Mouse (Mus musculus) forebrain, embryonic 15.5 days (tissue): Measurements from ENCODE around the gene Elovl4. TPM values are rescaled to one million over a fixed set of nuclear protein-coding genes. Genes with fewer than 3 reads are reported as not detected.

Source experiments
- ATAC-seq: fragments of 200-750 bp; cut with Nextera tagmentation; replicated peaks from 2 replicates; pipeline ENCODE4 v1.8.0; 2017; ENCODE audit warnings: mild to moderate bottlenecking, moderate TSS enrichment, moderate library complexity
- H3K27ac ChIP-seq: fragments of 300-500 bp; sonication (generic); replicated peaks from 2 replicates; pipeline ENCODE4 v1.5.1; 2015; ENCODE audit warnings: mild to moderate bottlenecking, inconsistent platforms
- H3K27me3 ChIP-seq: fragments of 300-500 bp; sonication (generic); 2 replicates; pipeline ENCODE4 v1.6.1; 2015; ENCODE audit warnings: inconsistent platforms
- H3K36me3 ChIP-seq: fragments of 300-500 bp; sonication (generic); 2 replicates; pipeline ENCODE4 v1.6.1; 2015; ENCODE audit warnings: mild to moderate bottlenecking, inconsistent platforms
- H3K4me1 ChIP-seq: fragments of 300-500 bp; sonication (generic); 2 replicates; pipeline ENCODE4 v1.6.1; 2015; ENCODE audit warnings: inconsistent platforms
- H3K4me2 ChIP-seq: fragments of 300-500 bp; sonication (generic); replicated peaks from 2 replicates; pipeline ENCODE4 v1.6.1; 2015; ENCODE audit warnings: mild to moderate bottlenecking, inconsistent platforms
- H3K4me3 ChIP-seq: fragments of 300-500 bp; sonication (generic); 2 replicates; pipeline ENCODE4 v1.5.1; 2015; ENCODE audit warnings: mild to moderate bottlenecking, inconsistent platforms
- H3K9ac ChIP-seq: fragments of 300-500 bp; sonication (generic); replicated peaks from 2 replicates; pipeline ENCODE4 v1.6.1; 2015; ENCODE audit warnings: mild to moderate bottlenecking, inconsistent platforms
- H3K9me3 ChIP-seq: fragments of 300-500 bp; sonication (generic); 2 replicates; pipeline ENCODE4 v1.6.1; 2016; ENCODE audit warnings: inconsistent platforms
- WGBS: fragments of 180-500 bp; shearing (Covaris S2); methylation state at CpG from one replicate; pipeline ENCODE4 v1.1.7; 2015; ENCODE audit warnings: mixed read lengths; 5-methylcytosine and 5-hydroxymethylcytosine counted together
- polyA plus RNA-seq: library from polyadenylated mRNA; unstranded; fragments of >200 nt; fragmentation: Nextera tagmentation; extraction: Ambion mirVana; gene quantifications from 2 replicates; pipeline ENCODE4 v1.2.1, GENCODE M21; 2015

The Elovl4 gene
- 66.1 and 72.0 TPM in 2 replicates for polyA plus RNA-seq

DNA sequence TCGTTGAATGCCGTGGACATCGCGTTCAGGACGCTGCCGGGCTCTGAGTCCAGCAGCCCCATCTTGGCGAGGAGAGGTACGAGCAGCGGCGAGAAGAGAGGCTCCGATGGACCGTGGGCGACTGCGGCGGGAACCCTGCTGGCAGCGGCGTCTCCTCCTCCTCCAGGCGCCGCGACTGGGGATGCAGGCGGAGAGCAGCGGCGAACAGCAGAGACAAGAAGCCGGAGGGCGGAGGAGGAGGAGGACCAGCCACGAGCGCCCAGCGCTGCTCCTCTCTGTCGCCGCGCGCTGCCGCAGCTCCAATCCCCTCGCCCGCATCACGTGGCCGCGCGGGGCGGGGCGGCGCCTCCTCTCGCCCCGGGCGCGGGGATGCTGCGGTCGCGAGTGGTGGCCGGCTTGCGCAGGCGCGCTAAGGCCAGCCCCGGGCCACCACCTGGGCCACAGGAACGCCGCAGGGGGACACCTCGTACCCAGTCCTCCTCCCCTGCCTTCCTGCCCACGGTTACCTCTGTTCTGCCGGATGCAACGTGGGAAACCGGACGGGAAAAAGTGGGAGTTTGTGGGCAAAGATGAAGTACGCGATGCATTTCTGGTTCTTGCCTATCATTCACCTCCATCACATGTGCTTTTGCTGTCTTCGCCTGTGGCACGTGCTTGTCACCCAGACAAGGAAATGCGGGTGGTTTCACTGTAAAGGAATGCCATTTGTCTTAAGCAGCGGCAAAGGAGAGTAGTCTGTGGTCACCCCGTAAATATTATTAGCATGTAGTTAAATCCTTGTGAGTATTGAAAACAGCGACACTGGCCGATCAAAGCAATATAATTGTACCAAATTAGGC is at the start of gene Elovl4:
TSS of gene Elovl4 (minus strand) at position 301 of the 839 bp plus-strand sequence.
- Histone ChIP-seq H3K36me3 (no peaks in the 10 kb centered on the region), H3K4me2 (peak within 1 kb of the TSS; percentile 91), H3K27me3 (no peaks in the 10 kb centered on the region), H3K9ac (peak within 1 kb of the TSS; percentile 86), H3K4me3 (peak within 1 kb of the TSS; percentile 94), H3K9me3 (no peaks in the 10 kb centered on the region), H3K4me1 (peaks cover 31% of the 10 kb centered on the region), H3K27ac (peak within 1 kb of the TSS; percentile 94)
- peak; percentile 95 for ATAC-seq
- WGBS, result 2% methylated on average over 67 of the region's 71 CpGs

GRCm38 (mm10) chr9:83852464-83852863 is 46.4 kb upstream of the Elovl4 start:
- Histone ChIP-seq H3K27me3 (no peaks in the 10 kb centered on the region), H3K4me2 (no peak overlapping the region), H3K9me3 (no peaks in the 10 kb centered on the region), H3K4me1 (no peaks in the 10 kb centered on the region), H3K9ac (no peak overlapping the region), H3K36me3 (peaks cover 14% of the 10 kb centered on the region; the same call in 1 of the 2 replicates), H3K27ac (no peak overlapping the region), H3K4me3 (no peak overlapping the region)
- ATAC-seq, result no peak
- WGBS, result 99% methylated on average over 3 of the region's 3 CpGs

DNA sequence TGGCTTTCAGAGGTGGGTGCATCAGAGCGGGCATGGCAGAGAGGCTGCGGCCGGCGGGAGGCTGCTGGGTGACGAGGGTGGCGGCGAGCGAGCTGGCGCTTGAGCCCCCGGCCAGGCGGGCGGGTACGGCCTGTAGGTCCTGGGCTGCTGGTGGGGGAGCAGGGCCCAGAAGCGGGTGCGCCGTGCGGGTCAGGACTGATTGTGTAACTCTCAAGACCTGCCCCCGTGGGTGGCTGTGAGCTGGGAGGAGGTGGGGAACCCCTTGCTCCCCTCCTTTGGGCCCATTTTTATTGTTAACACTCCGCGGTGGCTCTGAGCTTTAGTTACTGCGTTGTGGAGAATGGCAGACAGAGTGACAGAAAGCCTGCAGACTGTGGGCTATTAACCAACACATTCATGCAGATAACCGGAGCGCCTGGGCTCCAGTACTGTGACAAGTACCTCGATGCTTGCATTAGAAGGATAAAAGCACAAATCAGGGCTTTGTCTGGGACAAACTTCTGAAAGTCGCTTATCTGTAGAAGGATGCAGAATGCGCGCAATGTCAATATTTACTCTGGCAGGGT is 28.8 kb upstream of the Elovl4 start:
- ATAC-seq, result no peak; the same call in 1 of the 2 replicates
- Histone ChIP-seq H3K4me1 (peaks cover 20% of the 10 kb centered on the region), H3K4me2 (peak overlapping the region; percentile 90), H3K27ac (peak overlapping the region; percentile 97; the same call in 1 of the 2 replicates), H3K36me3 (peaks cover 3% of the 10 kb centered on the region; the same call in 1 of the 2 replicates), H3K9ac (peak overlapping the region; percentile 90), H3K27me3 (no peaks in the 10 kb centered on the region), H3K9me3 (no peaks in the 10 kb centered on the region), H3K4me3 (peak overlapping the region; percentile 62)
- under 1% methylated on average over 27 of the region's 27 CpGs for WGBS

DNA sequence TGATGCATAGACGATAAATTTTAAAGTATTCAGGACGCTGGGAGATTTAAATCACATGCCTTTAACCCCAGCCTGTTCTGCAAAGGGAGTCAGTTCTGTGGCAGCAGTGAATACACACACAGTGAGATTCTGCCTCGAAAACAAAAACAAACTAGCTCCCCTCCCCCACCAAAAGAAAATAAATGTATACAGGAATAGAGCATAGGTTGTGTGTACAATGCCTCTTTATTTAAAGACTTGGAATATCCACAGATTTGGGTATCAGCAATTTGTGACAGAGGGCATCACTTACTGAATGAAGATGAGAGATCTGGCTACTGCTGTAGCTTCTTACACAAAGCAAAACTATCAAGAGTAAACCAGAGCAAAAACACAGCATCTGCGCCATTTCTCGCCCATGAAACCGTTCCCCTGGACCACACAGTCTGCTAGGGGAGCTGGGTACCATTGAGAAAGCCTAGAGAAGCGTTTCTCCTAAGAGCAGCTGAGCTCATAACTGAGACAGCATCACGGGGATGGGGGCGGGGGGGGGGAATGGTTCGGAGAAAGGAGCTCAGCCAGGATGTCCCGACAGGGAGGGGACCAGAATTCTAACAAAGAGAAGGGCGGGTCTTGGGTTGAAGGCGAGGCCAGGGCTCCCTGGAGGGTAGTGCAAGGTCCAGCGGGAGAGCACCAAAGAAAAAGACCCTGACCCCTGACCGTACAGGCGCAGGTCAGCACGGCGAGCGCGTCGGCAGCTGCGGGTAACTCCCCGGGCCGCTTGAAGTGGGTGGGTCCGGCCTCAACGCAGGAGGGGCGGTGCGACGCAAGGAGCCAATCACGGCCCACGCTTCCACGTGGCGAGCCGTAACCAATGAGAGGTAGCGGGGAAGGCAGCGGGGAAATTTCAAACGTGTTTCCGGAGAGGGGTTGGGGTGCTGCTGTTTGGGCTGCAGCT is 28.0 kb upstream of the Elovl4 start, which contains the start of gene Ttk:
TSS of gene Ttk (plus strand) at position 879 of the 937 bp plus-strand sequence.
- peak within 1 kb of the TSS; percentile 62 for H3K4me3 ChIP-seq
- peak within 1 kb of the TSS; percentile 97 for H3K27ac ChIP-seq
- H3K9me3 ChIP-seq, result no peaks in the 10 kb centered on the region
- H3K4me1 ChIP-seq, result peaks cover 20% of the 10 kb centered on the region
- peak within 1 kb of the TSS; percentile 90 for H3K4me2 ChIP-seq
- no peaks in the 10 kb centered on the region for H3K27me3 ChIP-seq
- ATAC-seq, result peak; percentile 99
- H3K36me3 ChIP-seq, result no peaks in the 10 kb centered on the region
- WGBS, result under 1% methylated on average over 38 of the region's 38 CpGs
- H3K9ac ChIP-seq, result peak within 1 kb of the TSS; percentile 90

DNA sequence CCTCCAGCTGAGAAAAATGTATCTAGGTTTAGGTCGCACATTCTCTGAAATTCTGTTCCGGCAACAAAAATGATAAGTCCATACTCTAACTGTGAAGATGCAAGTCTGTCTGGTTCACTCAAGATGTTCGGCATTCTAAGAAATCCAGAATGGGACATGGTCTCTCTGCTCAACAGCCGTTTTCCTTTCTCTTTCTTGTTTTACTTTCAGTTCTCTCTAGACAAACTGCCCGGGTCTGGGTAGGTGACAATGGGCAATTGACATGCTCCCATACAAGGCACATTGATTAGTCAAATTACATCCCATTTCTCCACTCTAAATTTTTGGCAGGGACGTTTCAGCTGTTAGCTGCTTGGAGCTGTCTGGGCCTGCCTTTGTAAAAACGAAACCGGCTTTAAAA is 25.1 kb upstream of the Elovl4 start:
- no peak overlapping the region for H3K4me3 ChIP-seq
- ATAC-seq, result no peak
- no peak overlapping the region for H3K27ac ChIP-seq
- no peak overlapping the region for H3K4me2 ChIP-seq
- H3K27me3 ChIP-seq, result no peaks in the 10 kb centered on the region
- WGBS, result 77% methylated on average over 8 of the region's 8 CpGs
- no peak overlapping the region for H3K9ac ChIP-seq
- H3K4me1 ChIP-seq, result peaks cover 16% of the 10 kb centered on the region
- no peaks in the 10 kb centered on the region for H3K9me3 ChIP-seq
- no peaks in the 10 kb centered on the region for H3K36me3 ChIP-seq

DNA sequence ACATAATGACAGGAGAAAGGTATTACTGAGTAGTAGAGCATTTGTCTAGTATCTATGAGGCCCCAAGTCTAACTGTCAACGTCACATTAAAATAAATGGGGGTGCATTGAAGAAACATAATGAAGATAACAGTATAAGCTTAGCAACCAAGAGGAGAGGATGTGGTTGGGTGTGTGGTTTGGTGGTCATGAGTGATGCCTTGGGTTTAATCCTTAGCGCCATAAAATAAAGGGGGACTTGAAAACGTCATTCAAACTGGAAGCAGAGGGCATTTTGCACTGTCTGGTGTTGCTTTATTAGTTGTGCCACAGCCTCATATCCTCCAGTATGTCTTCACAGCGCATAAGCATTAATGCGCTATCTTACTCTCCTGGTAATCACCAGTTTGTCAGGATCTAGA is 23.8 kb upstream of the Elovl4 start:
- H3K36me3 ChIP-seq, result no peaks in the 10 kb centered on the region
- H3K27ac ChIP-seq, result no peak overlapping the region
- no peak overlapping the region for H3K9ac ChIP-seq
- no peak overlapping the region for H3K4me3 ChIP-seq
- H3K27me3 ChIP-seq, result no peaks in the 10 kb centered on the region
- 85% methylated on average over 5 of the region's 5 CpGs for WGBS
- H3K9me3 ChIP-seq, result no peaks in the 10 kb centered on the region
- peaks cover 6% of the 10 kb centered on the region for H3K4me1 ChIP-seq
- H3K4me2 ChIP-seq, result no peak overlapping the region
- no peak for ATAC-seq

DNA sequence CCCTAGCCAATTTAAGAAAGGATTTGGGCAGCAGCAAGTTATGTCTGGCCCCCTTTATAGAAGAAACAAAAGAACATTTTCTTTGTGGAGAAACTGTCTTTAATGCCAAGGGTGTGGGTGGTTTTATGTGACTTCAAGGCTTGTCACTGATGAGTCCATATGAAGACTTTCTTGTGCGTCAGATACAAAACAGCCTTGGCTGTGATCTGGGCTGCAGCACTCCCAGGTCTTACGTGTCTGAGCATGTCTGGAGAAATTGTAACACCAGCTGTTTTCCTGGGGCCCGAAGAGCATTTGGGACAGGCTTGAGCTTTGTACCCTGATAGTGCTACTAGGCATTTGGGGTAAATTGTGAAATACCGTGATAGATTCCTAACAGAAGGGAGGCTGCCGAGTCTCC is 16.8 kb upstream of the Elovl4 start:
- Histone ChIP-seq H3K27ac (no peak overlapping the region), H3K27me3 (no peaks in the 10 kb centered on the region), H3K4me1 (no peaks in the 10 kb centered on the region), H3K4me2 (no peak overlapping the region), H3K36me3 (no peaks in the 10 kb centered on the region), H3K4me3 (no peak overlapping the region), H3K9ac (no peak overlapping the region), H3K9me3 (no peaks in the 10 kb centered on the region)
- 76% methylated on average over 5 of the region's 5 CpGs for WGBS
- ATAC-seq, result no peak

DNA sequence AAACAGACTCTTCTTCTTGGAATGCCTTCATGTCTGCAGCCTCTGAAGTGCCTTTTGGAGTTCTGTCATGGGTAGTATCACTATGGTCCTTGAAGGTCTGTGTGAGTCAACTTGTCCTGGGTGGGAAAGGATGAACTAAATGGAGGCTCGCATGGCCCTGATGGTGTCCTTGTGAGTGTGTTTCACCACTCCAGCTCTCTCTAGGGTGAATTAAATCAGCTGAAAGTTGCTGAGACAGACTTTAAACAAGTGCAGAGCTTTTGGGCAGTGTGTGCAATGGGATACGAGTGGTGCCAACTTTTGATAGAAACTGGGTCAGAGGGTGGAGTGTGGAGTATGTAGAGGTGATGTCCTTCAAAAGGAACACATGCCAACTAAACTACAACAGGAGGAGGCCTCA is 14.9 kb upstream of the Elovl4 start:
- no peak for ATAC-seq
- WGBS, result 91% methylated on average over 2 of the region's 2 CpGs

GRCm38 (mm10) chr9:83819188-83819587 is 13.1 kb upstream of the Elovl4 start:
- Histone ChIP-seq H3K4me2 (no peak overlapping the region), H3K27me3 (no peaks in the 10 kb centered on the region), H3K9ac (no peak overlapping the region), H3K36me3 (no peaks in the 10 kb centered on the region), H3K4me3 (no peak overlapping the region), H3K27ac (no peak overlapping the region), H3K9me3 (no peaks in the 10 kb centered on the region), H3K4me1 (no peaks in the 10 kb centered on the region)
- no peak for ATAC-seq
- WGBS, result 60% methylated on average over 7 of the region's 7 CpGs

More for the DNA sequence above, 14.9 kb upstream of the Elovl4 start:
- H3K4me3 ChIP-seq, result no peak overlapping the region
- H3K9ac ChIP-seq, result no peak overlapping the region
- no peak overlapping the region for H3K4me2 ChIP-seq
- H3K9me3 ChIP-seq, result no peaks in the 10 kb centered on the region
- no peaks in the 10 kb centered on the region for H3K27me3 ChIP-seq
- no peak overlapping the region for H3K27ac ChIP-seq
- no peaks in the 10 kb centered on the region for H3K36me3 ChIP-seq
- no peaks in the 10 kb centered on the region for H3K4me1 ChIP-seq

DNA sequence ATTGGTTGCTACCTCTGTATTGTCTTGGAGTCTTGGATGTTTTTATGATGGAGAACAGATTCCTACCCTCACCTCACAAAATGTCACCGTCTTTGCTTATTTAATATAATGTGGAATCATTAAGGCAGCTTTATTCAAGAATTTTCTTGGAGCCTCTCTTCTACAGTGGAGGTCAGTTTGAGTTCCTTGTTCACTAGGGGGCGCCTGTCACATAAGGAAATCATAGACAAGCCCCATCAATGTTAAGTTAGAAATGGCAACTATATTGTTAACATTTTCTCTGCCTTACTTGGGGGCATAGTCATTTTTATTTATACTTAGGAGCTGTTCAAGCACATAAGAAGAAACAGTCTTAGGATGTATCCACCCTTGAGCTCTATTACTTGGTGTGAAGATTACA is 1.5 kb upstream of the Elovl4 start:
- H3K4me3 ChIP-seq, result no peak overlapping the region
- no peaks in the 10 kb centered on the region for H3K27me3 ChIP-seq
- H3K4me2 ChIP-seq, result no peak overlapping the region
- ATAC-seq, result no peak
- H3K36me3 ChIP-seq, result no peaks in the 10 kb centered on the region
- 3% methylated on average over 2 of the region's 2 CpGs for WGBS
- no peak overlapping the region for H3K27ac ChIP-seq
- H3K9me3 ChIP-seq, result no peaks in the 10 kb centered on the region
- no peak overlapping the region for H3K9ac ChIP-seq
- H3K4me1 ChIP-seq, result peaks cover 29% of the 10 kb centered on the region

DNA sequence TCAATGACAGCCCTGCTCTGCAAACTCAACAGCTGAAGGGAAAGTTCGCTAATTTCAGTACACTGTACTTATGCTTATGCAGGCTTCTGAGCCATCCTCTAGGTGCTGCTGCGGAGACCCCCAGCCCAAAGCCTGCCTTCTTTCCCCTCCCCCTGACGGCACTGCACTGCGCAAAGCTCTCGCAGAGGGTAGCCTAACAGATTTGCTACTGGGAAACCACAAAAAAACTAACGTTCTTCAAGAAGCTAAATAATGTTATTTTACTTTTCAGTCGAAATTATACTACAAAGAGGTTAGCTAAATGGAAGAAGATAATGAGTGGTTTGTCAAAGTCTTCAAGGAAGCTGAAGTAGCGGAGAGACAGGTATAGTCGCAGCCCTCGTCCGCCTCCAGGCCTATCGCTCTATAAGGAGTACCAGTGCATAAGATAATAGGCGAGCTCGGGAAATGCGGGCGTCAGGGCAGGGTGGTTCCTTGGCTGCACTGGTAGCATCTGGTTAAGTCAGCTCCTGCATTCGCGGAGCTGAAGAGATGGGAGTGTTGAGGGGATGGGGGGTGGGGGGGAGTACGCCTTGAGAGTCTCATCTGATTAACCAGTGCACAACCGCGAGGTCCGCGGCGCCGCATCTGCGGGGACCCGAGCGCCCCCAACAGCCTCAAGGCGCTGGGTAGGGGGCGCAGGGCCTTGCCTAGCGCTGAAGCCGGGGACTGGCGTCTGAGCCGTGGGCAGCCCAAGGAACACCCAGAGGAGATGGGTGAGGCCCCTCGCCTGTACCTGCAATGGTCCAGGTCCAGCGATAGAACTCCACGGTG is 707 bp downstream of the Elovl4 start:
- ATAC-seq, result peak; percentile 91
- peak overlapping the region; percentile 94 for H3K4me3 ChIP-seq
- H3K27me3 ChIP-seq, result no peaks in the 10 kb centered on the region
- H3K9me3 ChIP-seq, result no peaks in the 10 kb centered on the region
- WGBS, result under 1% methylated on average over 37 of the region's 37 CpGs
- H3K9ac ChIP-seq, result peak overlapping the region; percentile 86
- H3K36me3 ChIP-seq, result no peaks in the 10 kb centered on the region
- peak overlapping the region; percentile 94 for H3K27ac ChIP-seq
- peak overlapping the region; percentile 91 for H3K4me2 ChIP-seq
- peaks cover 31% of the 10 kb centered on the region for H3K4me1 ChIP-seq
